Mouse (Mus musculus) midbrain, postnatal 0 days (tissue): ENCODE measurements around the gene Trim30a. TPM values are rescaled to one million over a fixed set of nuclear protein-coding genes. Genes with fewer than 3 reads are reported as not detected.
"Not testable (repeated sequence)": the region's sequence is repeated elsewhere in the genome, so short reads cannot be mapped to it uniquely, and the experiment has no call there.

ENCODE experiments used
- ATAC-seq: fragments of 200-750 bp; cut with Nextera tagmentation; 2 replicates; pipeline ENCODE4 v1.8.0; 2017; ENCODE audit warnings: moderate number of reproducible peaks, mild to moderate bottlenecking, moderate TSS enrichment, moderate library complexity; ENCODE audit not compliant: low FRiP score
- DNase-seq: peaks from one replicate; pipeline ENCODE4 v3.0.0-alpha.2; 2015; ENCODE audit warnings: low spot score
- H3K27ac ChIP-seq: fragments of 300-500 bp; sonication (generic); 2 replicates; pipeline ENCODE4 v1.5.1; 2014; ENCODE audit warnings: low read depth, mild to moderate bottlenecking, low read length, mixed read lengths
- H3K27me3 ChIP-seq: fragments of 300-500 bp; sonication (generic); 2 replicates; pipeline ENCODE4 v1.6.1; 2014; ENCODE audit warnings: low read length, control low read depth, mixed read lengths; ENCODE audit not compliant: insufficient read depth
- H3K36me3 ChIP-seq: fragments of 300-500 bp; sonication (generic); 2 replicates; pipeline ENCODE4 v1.6.1; 2014; ENCODE audit warnings: low read length, control low read depth, mixed read lengths; ENCODE audit not compliant: insufficient read depth
- H3K4me1 ChIP-seq: fragments of 300-500 bp; sonication (generic); 2 replicates; pipeline ENCODE4 v1.6.1; 2014; ENCODE audit warnings: mild to moderate bottlenecking, control low read depth, antibody characterized with exemption, low read length, mixed read lengths; ENCODE audit not compliant: insufficient read depth
- H3K4me2 ChIP-seq: fragments of 300-500 bp; sonication (generic); 2 replicates; pipeline ENCODE4 v1.6.1; 2014; ENCODE audit warnings: low read depth, mild to moderate bottlenecking, low read length, mixed read lengths; ENCODE audit not compliant: poor library complexity, severe bottlenecking
- H3K4me3 ChIP-seq: fragments of 300-500 bp; sonication (generic); 2 replicates; pipeline ENCODE4 v1.5.1; 2014; ENCODE audit warnings: low read depth, mild to moderate bottlenecking, low read length, moderate library complexity
- H3K9ac ChIP-seq: fragments of 300-500 bp; sonication (generic); replicated peaks from 2 replicates; pipeline ENCODE4 v1.6.1; 2014; ENCODE audit warnings: mild to moderate bottlenecking, low read length, moderate library complexity, mixed read lengths; ENCODE audit not compliant: poor library complexity, severe bottlenecking
- H3K9me3 ChIP-seq: fragments of 300-500 bp; sonication (generic); 2 replicates; pipeline ENCODE4 v1.6.1; 2016; ENCODE audit warnings: low read length, control low read depth
- CTCF ChIP-seq: IDR thresholded peaks from 2 replicates; pipeline ENCODE4 v1.5.1; 2016; ENCODE audit warnings: antibody characterized with exemption, mild to moderate bottlenecking
- WGBS: fragments of 180-500 bp; shearing (Covaris S2); extraction: QIAGEN DNeasy Blood & Tissue Kit; methylation state at CpG from one replicate; pipeline ENCODE4 v1.1.7; 2014; 5-methylcytosine and 5-hydroxymethylcytosine counted together
- polyA plus RNA-seq: library from polyadenylated mRNA; unstranded; fragments of >200 nt; fragmentation: Nextera tagmentation; extraction: Ambion mirVana; gene quantifications from 2 replicates; pipeline ENCODE4 v1.2.1, GENCODE M21; 2015
- total RNA-seq: library from RNA; depleted of rRNA; stranded (reverse); fragments of >200 nt; gene quantifications from 2 replicates; pipeline ENCODE4 v1.2.3, GENCODE M21; 2014; rRNA removed

Trim30a gene
- total RNA-seq = 1.5 and 1.7 TPM in 2 replicates
- polyA plus RNA-seq = 0.73 and 0.94 TPM in 2 replicates

DNA sequence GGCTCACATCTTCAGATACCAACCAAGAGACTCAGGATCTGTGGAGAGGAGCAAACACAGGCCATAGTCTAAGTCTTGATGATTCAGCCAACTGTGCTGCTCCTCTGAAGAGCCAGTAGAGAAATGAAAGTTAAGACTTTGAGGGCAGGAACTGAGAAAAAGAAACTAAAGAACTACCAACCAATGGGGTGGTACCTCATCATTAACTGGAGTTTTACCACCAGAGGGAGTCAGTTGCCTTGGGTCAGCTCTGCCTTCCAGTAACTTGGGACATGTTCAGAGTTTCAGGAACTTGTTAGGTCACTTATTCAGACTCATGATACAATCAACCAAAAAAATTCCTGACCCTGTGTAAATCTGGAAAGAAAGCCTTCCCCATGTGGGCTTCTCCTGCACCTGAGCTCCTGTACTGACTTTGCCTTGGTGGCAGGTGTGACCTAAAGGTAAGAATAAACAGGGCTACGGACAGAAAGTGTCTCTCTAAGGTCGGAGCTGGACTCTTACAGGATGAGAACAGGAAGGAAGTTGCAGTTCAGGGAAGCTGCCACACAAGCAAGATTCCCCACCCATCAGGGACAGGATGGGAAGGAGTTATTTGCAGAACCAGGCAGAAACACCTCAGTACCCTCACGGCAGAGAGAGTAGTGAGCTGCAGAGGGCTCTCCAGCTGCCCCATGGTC is at the start of gene Trim30a:
Gene Trim30a, minus strand, starts transcription at position 129 of the 680 bp plus-strand sequence.
- no peak within 1 kb of the TSS for H3K27ac ChIP-seq
- H3K9me3 ChIP-seq = no peaks in the 10 kb centered on the region
- WGBS = 85% methylated on average over 3 of the region's 3 CpGs
- H3K4me3 ChIP-seq = no peak within 1 kb of the TSS
- no peak within 1 kb of the TSS for H3K9ac ChIP-seq
- H3K4me2 ChIP-seq = no peak within 1 kb of the TSS
- no peaks in the 10 kb centered on the region for H3K4me1 ChIP-seq
- no peaks in the 10 kb centered on the region for H3K27me3 ChIP-seq
- no peaks in the 10 kb centered on the region for H3K36me3 ChIP-seq
- ATAC-seq = no peak
- TF ChIP-seq CTCF = peak; percentile 46
- no peak for DNase-seq

DNA sequence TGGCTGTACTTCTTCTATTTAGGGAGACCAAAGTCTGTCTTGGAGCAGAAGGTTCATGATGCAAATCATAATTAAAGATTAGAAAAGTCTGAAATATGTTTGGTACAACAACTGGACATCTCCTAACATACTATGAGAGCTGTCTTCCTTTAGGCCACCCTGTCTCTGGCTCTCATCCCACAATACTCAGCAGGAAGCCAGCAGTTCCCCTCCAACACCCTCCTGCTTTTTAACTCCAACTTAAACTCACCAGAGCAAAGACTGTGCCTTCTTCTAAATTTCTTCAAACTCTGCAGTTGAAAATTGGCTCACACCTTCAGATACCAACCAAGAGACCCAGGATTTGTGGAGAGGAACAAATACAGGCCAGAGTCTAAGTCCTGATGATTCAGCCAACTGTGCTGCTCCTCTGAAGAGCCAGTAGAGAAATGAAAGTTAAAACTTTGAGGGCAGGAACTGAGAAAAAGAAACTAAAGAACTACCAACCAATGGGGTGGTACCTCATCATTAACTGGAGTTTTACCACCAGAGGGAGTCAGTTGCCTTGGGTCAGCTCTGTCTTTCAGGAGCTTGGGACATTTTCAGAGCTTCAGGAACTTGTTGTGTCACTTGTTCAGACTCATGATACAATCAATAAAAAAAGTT is 42.5 kb upstream of the Trim30a start, which contains the start of gene Trim30d:
Gene Trim30d, minus strand, starts transcription at position 429 of the 645 bp plus-strand sequence.
- not testable (repeated sequence) for H3K36me3 ChIP-seq, H3K27ac ChIP-seq, DNase-seq, H3K27me3 ChIP-seq, H3K9me3 ChIP-seq, H3K4me3 ChIP-seq, H3K4me2 ChIP-seq, H3K9ac ChIP-seq, H3K4me1 ChIP-seq, ATAC-seq
- TF ChIP-seq CTCF = peak; percentile 35; the same call in 1 of the 2 replicates

DNA sequence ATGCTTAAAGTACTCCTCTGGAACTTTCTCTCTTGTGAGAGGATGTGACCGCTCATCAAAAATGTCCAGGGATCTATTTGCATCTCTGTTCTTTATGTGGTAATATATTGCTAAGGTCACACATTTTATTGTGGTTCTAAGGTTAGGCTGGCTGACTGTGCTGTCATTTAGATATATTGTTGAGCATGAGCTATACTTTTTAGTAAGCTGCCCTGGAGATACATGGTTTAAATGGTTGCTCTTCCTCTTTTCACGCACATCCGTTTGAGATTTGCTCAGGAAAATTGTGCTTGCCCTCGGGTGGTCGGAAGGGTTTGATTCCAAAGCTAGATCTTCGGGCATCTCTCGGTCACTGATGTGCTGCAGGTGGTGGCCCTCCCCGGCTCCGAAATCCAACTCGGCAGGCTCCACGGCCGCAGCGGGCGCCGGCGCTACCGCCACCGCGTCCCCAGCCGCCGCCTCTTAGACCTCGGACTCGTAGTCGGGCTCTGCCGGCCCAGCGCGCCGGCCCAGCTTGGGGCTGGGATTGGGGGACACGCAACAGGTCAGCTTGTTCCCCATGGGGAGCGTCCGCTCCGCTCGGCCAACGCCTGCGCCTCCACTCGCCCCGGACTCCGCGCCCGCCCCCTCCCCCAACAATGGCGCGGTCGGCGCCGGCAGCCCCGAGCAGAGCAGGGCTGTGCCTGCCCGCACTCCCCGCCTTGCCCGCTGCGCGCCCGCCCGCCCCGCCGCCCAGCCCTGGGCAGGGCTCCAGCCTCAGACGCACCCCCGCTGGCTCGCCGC is 36.8 kb upstream of the Trim30a start:
- no peaks in the 10 kb centered on the region for H3K4me1 ChIP-seq
- H3K36me3 ChIP-seq = no peaks in the 10 kb centered on the region
- H3K9me3 ChIP-seq = no peaks in the 10 kb centered on the region
- peak overlapping the region; percentile 55 for H3K4me3 ChIP-seq
- ATAC-seq (peak; percentile 88), DNase-seq (no peak)
- no peak overlapping the region for H3K27ac ChIP-seq
- H3K4me2 ChIP-seq = peak overlapping the region; percentile 52
- no peaks in the 10 kb centered on the region for H3K27me3 ChIP-seq
- peak overlapping the region; percentile 56; the same call in 1 of the 2 replicates for H3K9ac ChIP-seq
- WGBS = 3% methylated on average over 46 of the region's 59 CpGs
- no peak for TF ChIP-seq CTCF

DNA sequence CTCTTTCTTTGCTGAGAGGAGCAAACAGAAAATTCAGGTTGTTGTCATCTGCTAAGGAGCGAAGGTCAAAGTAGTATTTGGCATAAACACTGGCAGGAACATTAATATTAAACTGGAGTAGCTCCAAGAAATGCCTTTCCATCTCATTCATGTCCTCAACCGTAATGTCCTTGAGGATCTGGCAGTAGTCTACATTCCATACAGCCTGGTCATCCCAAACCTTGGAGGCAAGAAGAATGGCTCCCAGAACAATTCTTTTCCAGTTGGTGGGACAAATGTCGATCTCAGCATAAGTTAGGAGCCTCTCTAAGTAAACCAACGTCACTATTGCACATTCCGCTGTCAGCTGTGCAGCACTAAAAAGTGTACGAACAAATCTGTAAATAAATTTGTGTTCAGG is 36.2 kb upstream of the Trim30a start:
- ATAC-seq, H3K27ac ChIP-seq: not testable (repeated sequence)

DNA sequence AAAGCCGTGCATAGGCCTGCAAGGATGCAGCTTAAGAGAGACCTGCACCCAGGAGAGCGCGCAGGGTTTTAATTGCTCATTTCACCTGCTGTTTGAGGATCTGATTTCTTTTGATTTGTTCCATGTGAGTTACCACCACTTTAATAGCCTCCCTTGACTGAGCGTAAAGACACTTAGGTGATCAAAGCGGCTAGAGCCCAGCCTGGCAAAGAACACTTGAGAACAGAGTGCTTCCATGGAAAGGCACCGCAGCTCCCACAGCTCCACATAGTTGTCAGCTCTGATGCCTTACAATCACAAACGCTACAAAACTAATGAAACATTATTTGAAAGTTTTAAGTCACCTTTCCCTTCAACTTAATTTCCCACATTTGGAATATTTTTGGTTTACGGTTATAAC is 34.5 kb upstream of the Trim30a start:
- H3K4me3 ChIP-seq, H3K27me3 ChIP-seq, ATAC-seq, H3K9ac ChIP-seq, H3K4me1 ChIP-seq, H3K4me2 ChIP-seq, DNase-seq, H3K9me3 ChIP-seq, H3K27ac ChIP-seq, H3K36me3 ChIP-seq: not testable (repeated sequence)
- WGBS = 51% methylated on average over 6 of the region's 8 CpGs

More for the DNA sequence above, 36.2 kb upstream of the Trim30a start:
- not testable (repeated sequence) for DNase-seq, H3K9me3 ChIP-seq, H3K4me2 ChIP-seq, H3K9ac ChIP-seq, H3K4me1 ChIP-seq, H3K4me3 ChIP-seq, H3K27me3 ChIP-seq, H3K36me3 ChIP-seq
- WGBS = 77% methylated on average over 6 of the region's 6 CpGs
